Mouse (Mus musculus) olfactory bulb, adult 2 months (tissue): ENCODE results near the gene AI854703.

Experiments used
- CTCF ChIP-seq: fragments of 200-500 bp; IDR thresholded peaks from 2 replicates; pipeline ENCODE4 v1.5.1; 2012; ENCODE audit warnings: low read depth, mild to moderate bottlenecking, low read length, moderate library complexity; ENCODE audit not compliant: insufficient read depth
- POLR2A ChIP-seq: fragments of 200-500 bp; IDR thresholded peaks from 2 replicates; pipeline ENCODE4 v1.6.1; 2012; ENCODE audit warnings: mild to moderate bottlenecking, low read depth, low read length, moderate library complexity; ENCODE audit not compliant: insufficient read depth

DNA sequence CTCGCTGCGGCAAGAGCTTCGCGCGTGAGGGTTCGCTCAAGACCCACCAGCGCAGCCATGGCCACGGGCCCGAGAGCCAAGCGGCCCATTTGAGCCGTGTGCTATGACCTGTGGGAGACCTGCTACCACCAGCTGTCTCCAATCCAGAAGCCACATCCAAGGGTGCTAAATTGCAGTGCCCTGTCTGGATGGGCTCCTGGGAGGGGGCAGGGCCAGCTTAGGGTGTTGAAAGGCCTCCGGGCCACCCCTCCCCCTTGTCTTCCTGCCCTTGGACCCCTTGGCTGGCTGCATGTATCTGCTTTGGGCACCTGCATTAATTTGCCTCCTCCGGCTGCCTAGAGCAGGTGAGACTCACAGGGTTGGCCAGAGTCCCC is 3.1 kb downstream of the AI854703 start:
- TF ChIP-seq CTCF (no peak), POLR2A (no peak)
